Mouse (Mus musculus) thymus, adult 18-20 months (tissue): ENCODE data around the gene Elavl2.

Experiments
- DNase-seq, 2 experiments: peaks; one replicate each; pipeline ENCODE4 v3.0.0; 2022; ENCODE audit warnings: mixed read lengths in 2 of 2

Elavl2 gene

DNA sequence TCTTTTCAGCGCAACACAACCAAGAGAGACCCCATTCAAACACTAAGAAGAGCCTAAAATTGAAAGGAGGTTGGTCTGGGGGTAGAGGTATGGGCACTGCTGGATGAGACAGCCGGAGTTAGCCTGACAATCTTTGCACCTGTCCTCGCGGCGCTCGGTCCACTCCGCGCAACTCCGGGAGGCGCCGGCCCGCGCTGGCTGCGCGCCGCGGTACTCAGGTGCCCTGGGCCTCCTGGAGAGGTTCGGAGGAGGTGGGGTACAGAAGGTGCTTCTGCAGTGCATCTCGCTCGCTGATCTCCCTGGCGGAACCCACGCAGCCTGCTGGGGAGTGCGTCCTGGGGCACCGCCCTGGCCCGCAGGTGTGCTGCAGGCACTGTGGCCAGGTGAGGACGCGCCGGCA is at the start of gene Elavl2:
Elavl2 (minus strand) TSS at position 363 of the 400 bp plus-strand sequence.
- DNase-seq: no peak

DNA sequence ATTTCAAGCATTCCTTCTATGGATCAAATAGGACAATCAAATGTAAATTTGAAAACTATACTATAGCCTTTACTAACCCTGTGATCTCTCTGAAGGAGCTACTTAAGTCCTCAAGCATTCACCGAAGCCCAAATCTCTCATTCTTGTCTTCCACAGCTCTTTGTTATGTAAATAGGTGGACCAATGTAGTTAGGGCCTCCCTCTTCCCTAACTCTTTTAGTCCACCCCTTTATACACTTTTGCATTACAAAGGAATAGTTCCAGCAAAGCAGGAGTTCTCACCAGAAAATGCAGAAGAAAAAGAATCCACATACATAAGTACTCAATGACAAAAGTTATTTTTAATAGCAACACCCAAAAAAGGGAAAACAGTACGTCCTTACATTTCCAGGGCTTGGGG is 47.3 kb upstream of the Elavl2 start:
- DNase-seq: no peak

DNA sequence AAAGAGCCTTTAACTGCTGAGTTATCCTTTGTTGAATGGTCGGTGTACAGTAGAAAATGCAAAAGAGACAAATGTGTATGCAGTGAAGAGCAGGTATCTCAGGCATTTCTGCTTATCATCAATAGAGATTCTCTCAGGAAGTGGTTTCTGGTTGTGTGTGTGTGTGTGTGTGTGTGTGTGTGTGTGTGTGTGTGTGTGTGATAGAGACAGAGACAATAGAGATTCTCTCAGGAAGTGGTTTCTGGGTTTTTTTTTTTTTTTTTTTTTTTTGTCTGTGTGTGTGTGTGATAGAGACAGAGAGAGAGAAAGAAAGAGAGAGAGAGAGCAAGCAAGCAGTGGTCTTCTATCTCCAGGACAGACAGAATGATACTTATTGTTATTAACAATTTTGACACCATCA is 15.0 kb upstream of the Elavl2 start:
- DNase-seq: no peak

DNA sequence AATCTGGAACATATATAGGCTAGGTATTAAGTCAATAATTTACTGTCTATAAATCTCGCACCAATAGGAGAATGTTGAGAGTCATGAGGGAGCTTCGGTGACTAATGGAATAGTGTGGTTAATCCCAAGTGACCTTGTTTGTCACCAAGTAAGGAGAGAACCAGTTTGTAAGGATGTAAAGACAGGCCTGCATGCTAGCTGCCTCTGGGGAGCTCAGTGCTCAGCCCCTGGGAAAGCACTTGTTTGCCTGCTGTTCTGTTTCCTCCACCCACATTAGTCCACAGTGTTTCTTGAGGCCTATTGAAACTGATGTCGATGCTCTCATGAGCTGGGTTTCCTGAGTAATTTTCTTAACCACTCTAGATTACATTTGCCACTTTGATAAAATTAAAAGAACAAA is 4.5 kb upstream of the Elavl2 start:
- DNase-seq: no peak

DNA sequence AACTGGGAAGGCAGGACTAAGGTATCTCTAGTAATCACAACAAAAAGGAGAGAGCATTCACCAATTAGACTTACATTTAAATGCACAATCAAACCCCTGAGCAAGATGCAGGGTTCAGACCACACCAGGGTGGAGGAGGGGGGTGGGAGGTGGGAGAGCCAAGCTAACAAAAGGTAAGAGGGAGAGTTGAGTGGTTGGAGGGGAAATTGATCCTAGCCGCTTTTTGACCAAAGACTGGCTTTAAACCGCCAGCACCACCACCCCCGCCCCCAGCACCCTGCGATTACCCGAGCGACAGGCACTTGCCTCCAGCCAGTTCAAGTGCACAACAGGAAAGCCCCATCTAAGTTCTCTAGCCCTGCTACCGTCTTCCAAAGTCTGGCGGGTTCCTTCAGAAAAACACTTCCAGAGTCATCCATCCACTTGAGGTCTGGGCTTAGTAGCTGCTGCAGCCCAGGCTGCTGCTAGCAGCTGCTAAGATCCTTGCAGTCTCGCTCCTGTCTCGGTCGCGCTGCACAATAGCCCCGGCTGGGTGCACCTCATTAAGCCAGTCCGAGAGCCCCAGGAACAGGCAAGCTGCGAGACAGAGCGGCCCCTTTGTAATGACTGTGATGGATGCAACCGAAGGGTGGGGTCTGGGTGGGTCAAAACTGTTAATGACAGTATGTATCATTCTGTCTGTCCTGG is 932 bp downstream of the Elavl2 start:
- DNase-seq: no peak

DNA sequence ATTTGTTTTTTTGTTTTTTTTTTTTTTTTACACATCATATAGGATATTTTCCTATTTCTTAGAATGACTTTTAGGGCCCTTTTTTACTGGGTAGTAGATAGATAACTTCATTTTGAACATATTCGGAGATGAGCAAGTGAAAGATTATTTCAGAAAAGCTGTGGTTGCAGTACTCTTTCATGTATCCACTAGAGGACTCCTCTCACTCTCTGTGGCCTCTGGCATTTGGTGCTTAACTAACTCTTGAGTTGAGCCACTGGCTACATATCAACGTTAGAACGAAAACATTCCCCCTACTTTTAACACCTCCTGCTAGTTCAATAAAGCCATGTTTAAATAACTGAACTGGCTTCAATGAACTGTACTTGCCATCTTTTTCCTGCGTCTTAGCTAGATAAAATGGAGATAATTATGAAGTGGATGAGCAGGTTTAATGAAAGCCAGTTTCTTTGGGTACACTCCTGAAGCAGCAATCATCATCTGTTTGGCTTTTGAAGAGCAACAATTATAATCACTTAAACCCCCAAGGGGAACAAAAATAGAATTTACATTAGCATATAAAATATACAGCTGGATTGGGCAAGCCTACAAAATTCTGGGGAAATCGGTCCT is 8.5 kb downstream of the Elavl2 start:
- DNase-seq: no peak

DNA sequence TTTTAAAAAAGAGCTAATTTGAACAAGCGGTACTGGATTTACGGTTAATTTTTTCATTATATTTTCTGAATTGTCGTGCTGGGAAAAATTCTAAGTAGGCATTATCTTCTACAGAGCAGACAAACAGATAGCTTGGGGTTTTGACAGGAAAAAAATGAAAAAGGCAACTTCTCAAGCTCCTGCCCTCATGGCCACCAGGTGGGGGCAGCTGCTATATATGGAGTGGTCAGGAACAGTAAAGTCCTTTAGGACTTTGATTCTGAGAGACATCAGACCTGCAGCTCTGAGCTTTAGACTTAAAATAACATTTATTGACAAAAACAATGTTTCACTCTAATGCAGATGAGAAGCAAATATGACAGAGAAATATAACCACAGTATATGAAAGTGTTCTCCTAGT is 12.9 kb downstream of the Elavl2 start:
- no peak for DNase-seq

DNA sequence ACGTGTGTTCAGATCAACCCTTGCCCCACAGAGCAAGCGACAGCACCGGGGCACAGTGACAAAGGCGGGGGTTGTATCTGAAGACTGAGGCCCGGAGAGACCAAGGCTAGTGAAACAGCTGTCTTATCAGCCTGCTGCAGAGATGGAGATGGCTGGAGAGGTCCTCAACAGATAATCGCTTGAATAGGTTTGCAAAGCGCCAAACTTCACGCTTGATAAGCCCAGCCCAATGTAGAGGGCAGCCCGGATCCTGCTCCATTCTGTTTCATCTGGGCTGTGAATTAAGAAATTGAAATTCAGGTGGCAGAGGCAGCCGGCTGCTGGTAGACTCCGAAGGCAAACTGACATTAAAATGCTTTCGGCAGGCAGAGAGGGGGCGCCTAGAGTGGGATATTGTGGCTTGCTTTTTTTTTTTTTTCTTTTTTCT is 19.4 kb downstream of the Elavl2 start:
- DNase-seq: no peak

DNA sequence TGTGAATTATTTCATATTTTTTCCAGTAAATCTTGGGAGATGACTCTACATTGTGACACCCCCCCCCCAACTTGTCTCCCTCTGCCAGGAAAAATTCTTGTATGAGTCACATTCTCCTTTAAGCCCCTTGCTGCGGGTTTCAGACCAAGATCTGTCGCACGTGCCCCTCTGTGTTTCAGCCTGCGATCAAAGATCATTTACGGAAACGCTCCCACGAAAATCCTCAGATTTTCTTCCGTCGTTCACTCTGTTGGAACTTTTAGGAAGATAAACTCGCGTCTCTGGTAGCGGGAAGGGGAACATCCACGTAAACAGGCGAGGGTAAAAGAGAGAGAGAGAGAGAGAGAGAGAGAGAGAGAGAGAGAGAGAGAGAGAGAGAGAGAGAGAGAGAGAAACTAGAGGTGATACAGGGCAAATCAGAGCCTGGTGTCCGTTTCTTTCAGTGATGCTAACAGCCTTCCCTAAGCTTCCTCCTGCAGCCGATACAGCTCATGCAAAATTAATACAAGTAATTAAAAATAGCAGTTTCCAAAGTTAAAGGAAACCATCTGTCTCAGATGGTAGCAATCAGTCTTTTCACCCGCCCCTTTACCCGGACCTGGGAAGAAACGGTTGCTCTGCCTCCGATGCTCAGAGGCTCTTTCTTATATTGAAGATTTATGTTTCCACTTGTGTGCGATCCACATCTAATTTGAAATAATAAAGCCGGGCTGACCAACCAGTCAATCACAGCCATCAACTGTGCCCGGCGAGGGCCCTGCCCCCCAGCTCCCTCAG is 20.1 kb downstream of the Elavl2 start:
- DNase-seq: no peak

DNA sequence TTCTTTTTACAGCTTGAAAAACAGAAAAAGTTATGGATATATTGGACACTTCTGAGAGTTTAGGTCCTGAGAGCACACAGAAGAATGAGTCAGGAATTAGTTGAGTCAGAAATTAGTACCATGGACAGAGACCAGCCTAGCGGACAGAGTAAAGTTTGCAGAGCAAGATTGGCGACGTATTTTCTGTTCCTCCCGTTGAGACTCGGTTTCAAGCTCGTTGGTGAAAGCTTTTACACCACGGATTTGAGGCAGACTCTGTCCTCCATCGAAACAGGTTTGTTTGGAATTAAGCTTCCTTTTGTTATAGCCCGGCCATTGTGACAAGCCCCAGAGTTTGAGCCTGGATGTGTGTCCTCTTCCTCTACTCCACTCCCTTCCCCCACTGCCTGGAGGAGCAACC is 21.0 kb downstream of the Elavl2 start:
- no peak for DNase-seq

DNA sequence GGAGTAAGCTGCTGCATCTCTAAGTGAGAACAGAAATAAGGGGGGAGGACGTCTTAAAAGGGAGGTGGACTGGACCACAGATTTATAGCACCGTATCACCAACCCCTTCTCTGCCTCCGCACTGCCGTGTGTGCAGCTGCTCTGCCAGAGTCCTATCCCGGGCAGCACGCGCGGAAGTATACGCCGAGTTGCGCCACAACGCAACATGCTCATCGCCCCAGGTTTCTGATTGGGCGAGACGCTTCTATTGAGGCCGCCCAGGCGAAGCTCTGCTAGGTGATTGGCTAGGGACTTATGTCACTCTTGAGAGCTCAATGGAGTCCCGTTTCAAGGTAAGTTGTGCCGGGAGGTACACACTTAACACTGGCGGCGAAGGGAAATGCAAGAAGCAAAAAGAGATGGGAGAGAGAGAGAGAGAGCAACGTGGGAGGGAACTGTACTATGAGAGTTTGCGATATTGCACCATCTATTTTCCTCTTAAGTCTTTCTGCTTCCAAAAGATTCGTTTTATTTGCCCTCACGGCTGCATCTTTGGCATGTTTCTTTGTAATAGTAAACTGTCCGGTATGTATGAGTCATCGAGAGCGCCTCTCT is 24.2 kb downstream of the Elavl2 start:
- peak; percentile 9 to 13 for DNase-seq

DNA sequence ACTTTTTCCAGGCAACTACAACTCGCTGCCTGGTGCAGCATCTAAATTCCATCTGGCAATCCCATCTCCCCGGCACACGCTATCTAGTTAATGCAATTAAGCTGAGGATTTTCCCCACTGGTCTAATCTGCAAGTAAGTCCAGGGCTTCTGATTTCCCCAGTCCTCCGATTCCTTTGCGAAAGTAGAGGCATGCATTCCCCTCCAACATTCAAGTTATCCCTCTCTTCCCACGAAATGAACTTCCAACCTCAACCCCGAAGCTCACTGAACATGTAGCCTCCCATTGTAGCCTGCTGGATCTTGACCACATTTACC is 25.3 kb downstream of the Elavl2 start:
- DNase-seq: no peak

DNA sequence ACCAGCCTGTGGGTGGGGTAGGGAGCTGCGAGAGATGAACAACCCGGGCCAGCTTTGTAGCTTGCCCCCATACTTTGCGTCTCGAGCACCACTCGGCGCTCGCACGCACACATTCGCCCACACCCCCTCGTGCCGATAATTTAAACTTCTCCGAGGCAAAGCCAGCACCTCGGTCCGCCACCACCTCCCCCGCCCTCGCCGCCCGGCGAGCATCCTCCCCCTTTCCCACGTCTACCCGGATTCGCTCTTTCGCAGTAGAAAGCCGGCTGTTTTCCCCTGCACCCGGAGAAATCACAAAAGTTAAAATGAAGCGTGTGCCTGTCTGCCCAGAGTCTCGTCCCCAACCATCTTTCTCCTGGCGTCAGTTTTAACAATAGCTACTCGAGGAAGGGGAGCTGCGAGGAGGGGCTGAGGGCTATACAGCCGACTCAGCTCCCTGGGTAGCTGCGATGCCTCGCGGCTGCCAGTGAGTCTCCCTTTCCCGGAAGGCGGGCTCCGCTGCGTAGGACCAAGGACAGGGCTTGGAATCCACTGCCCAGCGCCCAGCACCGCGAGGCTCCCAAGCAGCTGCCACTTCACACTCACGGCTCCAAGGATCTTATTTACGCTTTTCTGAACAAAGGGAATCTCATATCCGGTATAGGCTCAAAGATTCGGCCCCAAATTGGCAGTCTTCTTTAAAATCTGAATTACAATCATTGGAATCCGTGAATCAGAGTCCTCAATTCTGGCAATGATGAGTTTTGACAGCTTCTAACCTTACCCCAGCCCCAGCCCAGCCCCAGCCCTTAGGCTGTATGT is 25.8 kb downstream of the Elavl2 start:
- no peak for DNase-seq

DNA sequence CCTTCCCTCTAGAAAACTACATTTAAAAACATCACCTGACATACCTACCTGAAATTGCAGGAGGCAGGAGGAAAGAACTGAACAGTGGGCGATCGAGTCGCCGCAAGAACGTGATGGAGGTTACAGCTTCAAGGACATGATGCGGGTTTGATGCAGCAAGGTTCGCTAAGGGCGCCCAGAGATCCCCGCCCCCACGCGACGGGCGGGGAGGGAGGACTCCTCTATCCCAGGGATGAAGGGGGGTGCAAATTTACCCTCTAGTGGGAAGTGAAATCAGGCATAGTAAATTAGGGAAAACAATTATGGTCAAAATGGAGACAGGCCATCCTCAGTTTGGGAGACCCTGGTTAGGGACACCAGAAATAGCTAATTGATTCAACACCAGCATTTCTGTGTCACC is 27.7 kb downstream of the Elavl2 start:
- DNase-seq: no peak

DNA sequence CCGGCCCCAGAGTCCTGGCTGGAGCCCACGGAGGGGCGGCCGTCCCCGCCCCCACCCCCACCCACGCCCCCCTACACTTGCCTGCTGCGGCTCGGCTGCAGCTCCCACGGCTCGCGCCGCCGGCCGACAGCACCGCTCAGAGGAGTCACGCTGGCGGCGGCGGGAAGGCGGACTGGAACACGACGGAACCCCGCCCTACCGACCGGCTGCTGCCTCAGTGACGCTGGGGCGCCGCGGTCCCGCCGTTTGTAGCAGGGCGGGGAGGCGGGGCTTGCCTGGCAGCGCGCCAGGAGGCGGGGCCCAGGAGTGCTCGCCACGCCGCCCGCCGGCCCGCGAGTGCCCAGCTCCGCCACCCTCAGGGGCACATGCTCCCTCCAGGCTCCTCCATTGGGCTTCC is 28.8 kb downstream of the Elavl2 start:
- no peak for DNase-seq

DNA sequence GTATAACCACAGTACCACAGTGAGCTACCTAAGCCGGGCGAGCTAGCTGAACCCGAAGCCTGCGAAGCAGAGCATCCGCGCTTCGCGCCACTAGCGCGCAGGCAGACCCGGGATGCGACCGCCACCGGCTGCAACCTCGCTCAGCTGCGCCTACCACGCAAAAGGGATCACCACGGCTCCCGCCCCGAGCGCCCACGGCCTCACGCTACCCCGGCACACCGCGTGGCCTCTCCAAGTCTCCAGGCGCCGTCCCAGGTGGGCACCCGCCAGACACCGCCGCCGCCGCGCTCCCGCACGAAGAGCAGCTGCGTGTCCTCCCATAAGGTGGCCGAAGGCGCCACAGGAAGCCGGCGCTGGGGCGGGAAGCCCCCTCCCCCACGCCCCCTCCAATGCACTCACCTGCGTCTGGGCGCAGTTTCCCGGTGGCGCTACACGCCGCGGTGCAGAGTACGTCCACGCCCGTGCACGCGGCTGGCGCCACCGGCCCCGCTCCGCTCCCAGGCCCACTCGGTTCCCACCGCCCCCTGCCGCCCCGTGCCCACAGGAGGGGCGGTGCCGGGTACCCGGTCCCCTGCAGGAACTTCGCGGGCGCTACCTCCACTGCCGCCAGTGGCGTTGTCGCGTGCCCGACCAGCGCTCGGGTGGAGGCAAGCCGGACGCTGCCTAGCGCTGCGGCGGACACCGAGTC is 29.3 kb downstream of the Elavl2 start:
- no peak for DNase-seq

DNA sequence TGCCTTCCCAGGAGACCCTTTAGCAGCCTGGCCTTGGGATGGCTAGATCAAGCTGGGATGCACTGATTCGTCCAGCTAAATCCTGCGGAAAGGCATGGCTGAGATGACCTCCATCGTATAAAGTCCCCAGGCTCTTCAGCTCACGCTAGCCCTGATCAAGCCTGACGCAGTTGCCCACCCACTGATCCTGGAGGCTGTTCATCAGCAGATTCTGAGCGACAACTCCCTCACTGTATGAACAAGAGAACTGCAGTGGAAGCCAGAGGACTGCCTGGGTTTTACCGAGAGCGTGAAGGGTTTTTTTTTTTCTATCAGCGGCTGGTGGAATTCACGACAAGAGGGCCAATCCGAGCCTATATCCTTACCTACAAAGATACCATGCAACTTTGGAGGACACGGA is 35.3 kb downstream of the Elavl2 start:
- no peak for DNase-seq

DNA sequence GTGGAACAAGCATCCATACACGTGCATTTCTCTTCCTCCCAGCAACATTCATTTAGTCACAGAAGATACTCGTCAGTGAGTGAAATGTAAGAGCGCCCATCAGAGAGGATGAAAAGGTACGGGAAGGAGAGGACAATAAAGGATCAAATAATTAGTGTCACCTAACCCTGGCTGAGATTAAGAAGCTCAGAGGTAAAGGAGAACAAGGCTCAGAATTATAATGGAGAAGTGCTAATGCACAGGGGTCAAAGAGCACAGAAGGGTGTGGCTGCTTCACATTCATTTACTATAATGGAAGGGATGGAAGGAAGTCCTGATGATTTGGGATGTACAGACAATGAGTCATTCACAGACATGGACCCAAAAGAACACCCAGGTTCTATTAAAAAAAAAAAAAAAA is 36.6 kb downstream of the Elavl2 start:
- no peak for DNase-seq

DNA sequence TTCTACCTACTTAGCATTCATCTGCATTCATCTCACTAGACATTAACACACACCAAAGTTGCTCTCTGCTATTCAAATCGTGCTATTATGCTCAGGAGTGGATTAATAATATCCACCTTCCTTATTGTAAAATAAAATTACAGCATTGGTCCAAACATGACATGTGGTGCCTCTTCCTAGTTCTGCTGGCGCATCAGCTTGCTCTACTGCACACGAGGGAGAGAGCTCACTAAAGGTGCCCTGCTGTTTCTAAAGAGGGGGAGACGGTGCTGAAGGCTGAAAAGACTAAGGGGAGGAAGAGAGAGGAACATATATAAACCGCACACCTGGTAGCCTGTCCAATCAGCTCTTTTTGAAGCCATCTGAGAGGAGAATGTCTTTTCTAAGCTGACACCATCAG is 38.1 kb downstream of the Elavl2 start:
- DNase-seq: no peak

DNA sequence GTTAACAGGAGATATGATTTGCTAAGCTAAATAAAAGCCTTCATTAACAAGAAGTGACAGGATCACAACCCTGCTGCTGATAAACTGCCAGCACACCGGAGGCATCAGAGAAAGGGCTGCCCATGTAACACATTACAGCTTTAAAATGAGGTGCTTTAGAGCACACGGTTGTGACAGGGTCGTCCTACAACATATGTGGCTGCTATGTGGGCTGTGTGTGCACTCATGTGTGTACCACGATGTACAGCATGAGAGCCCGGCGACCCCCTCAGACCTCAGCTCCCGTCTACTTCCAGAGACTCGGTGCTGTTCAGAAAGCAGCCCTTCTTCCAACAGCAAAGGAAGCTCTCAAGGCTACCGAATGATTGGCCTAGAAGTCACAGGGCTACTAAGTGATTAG is 47.4 kb downstream of the Elavl2 start:
- no peak for DNase-seq

DNA sequence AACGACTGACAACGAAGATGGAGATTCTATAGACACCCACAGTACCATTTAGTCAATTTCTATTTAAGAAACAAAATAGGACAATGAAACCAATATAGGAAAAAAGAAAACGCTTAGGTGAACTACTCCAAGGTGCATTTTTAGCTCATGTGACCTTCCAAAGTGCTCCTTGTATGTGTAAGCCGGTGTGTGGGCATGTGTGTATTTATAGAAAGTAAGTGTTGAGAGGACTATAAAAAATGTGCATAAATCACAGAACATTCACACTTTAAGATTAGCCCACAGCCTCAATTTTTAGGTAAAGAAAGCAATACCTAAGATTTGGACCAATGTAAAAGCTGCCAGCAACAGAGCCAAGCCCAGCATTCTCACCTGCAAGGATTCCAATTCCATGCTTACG is 51.0 kb downstream of the Elavl2 start:
- no peak for DNase-seq

DNA sequence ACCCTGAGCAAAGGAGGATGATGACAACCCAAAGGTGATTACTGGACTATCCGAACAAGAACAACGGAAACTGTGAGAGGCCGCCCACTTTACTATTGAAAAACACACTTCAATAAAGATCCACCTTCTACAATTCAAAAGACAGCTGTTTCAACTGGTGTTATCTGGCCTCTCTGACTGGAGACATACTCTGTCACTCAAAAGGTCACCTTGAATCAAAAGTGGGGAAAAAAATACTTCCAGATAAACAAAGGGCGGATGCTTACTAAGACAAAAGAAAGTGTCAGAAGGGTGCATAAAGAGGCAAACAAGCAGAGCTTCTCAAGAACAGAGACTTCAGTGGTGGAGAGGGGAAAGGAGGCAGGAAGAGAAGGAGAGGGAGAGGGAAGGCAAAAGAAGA is 66.4 kb downstream of the Elavl2 start:
- no peak for DNase-seq

DNA sequence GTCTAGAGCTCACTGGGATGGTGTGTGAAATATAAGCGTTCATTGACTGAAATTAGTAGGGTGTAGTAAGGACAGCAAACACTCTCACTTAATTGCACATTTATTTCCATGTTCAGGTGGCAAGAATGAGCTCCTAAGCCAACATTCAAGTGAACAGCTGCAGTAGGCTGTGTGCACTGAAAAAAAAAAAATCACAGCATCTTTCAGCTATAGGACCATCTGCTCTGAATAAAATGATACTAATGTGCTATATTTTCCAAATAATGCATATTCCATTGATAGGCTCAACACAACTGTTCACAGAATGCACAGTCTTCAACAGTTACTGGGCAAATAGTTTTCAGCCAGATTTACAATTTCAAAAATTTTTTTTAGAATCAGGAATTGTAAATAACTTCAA is 89.8 kb downstream of the Elavl2 start:
- DNase-seq: no peak
